Mouse (Mus musculus) Muller cell, postnatal 12 days (primary cell): Measurements from ENCODE around the gene Zdhhc21.

Source experiments
- DNase-seq: peaks from one replicate; pipeline ENCODE4 v3.0.0-alpha.2; 2015; ENCODE audit errors: inconsistent ontology term

Gene Zdhhc21

GRCm38 (mm10) chr4:82765513-82766216, 94.1 kb downstream of the Zdhhc21 start:
- peak; percentile 93 for DNase-seq

- peak; percentile 57 for DNase-seq
These were observed 96.2 kb downstream of the Zdhhc21 start for GRCm38 (mm10) chr4:82763586-82763985.

DNA sequence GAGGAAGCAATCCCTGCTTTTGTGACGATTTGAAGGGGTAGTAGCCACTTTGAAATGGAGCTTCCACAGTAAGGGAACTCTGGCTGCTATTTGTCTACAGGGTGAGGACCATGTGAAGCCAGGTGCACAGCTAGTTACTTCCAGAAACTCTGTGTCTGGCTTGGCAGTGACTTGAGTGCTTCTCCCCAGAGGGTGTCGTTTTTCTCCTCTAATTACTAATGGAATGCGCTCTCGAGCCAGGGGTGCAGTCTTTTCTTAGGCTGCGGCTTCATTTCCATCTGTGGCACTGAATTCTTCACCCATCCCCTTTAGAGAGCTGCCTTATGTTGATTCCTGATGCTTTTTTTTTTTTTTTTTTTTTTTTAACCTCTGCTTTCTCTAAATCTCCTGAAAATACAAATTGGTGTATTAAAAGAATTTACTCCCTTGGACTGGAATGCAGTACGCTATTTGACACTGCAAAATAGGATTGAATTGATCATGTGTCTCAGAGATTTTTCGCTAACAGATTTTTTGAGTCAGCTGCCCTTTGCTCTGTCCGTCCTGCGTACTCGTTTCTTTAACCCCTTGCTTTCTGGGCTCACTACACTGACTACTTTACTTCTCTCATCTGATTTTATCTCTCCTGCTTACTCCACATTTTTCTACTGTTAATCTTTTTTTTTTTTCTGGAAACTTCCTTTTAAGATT, 97.2 kb downstream of the Zdhhc21 start:
- DNase-seq = peak; percentile 87

DNA sequence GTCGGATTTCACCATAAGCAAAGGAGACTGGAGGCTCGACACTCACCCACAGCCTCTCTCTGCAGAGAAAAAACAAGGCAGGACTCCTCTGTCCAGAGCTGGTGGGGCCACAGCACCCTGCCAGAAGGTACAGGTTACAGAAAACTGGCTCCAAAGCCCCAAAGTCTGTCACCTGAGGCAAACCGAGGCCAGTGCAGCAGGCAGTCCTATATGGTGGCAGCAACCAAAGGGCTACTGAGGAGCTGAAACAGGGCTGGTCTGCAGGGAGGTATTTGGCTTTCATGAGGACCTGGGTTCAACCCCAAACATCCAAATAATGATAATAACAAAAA, 103.5 kb downstream of the Zdhhc21 start:
- no peak for DNase-seq

- peak; percentile 59 for DNase-seq
These were observed 104.0 kb downstream of the Zdhhc21 start for GRCm38 (mm10) chr4:82755616-82756294.
